Mouse (Mus musculus) thymus, adult 2 months (tissue): ENCODE results near the gene Cars.

Source experiments
- CTCF ChIP-seq: fragments of 200-500 bp; IDR thresholded peaks from 2 replicates; pipeline ENCODE4 v1.5.1; 2012; ENCODE audit warnings: mild to moderate bottlenecking, control low read depth, low read length, moderate library complexity, borderline replicate concordance; ENCODE audit not compliant: control insufficient read depth, poor library complexity, insufficient read depth; ENCODE audit errors: extremely low read depth
- POLR2A ChIP-seq: fragments of 200-500 bp; IDR thresholded peaks from 2 replicates; pipeline ENCODE4 v1.6.1; 2012; ENCODE audit warnings: mild to moderate bottlenecking, low read length, control low read depth, moderate library complexity; ENCODE audit not compliant: control insufficient read depth, poor library complexity, insufficient read depth; ENCODE audit errors: extremely low read depth

- no peak for TF ChIP-seq POLR2A
- no peak for TF ChIP-seq CTCF
Observed at GRCm38 (mm10) chr7:143626178-143626577, 26.3 kb upstream of the Cars start.
